Mouse (Mus musculus) neural tube, embryonic 14.5 days (tissue): Measurements from ENCODE around the gene Rhog. TPM values are rescaled to one million over a fixed set of nuclear protein-coding genes. Genes with fewer than 3 reads are reported as not detected.

Experiments
- ATAC-seq: fragments of 200-750 bp; cut with Nextera tagmentation; 2 replicates; pipeline ENCODE4 v1.8.0; 2017; ENCODE audit warnings: low read depth, mild to moderate bottlenecking, moderate TSS enrichment, moderate library complexity
- H3K27ac ChIP-seq: fragments of 300-500 bp; sonication (generic); 2 replicates; pipeline ENCODE4 v1.5.1; 2014; ENCODE audit warnings: low read depth, mild to moderate bottlenecking, control low read depth, low read length, moderate library complexity, mixed read lengths
- H3K27me3 ChIP-seq: fragments of 300-500 bp; sonication (generic); 2 replicates; pipeline ENCODE4 v1.6.1; 2014; ENCODE audit warnings: low read length; ENCODE audit not compliant: control insufficient read depth, insufficient read depth
- H3K36me3 ChIP-seq: fragments of 300-500 bp; sonication (generic); 2 replicates; pipeline ENCODE4 v1.6.1; 2014; ENCODE audit warnings: low read length, mixed read lengths; ENCODE audit not compliant: control insufficient read depth, insufficient read depth
- H3K4me1 ChIP-seq: fragments of 300-500 bp; sonication (generic); 2 replicates; pipeline ENCODE4 v1.6.1; 2014; ENCODE audit warnings: low read length; ENCODE audit not compliant: control insufficient read depth, insufficient read depth
- H3K4me2 ChIP-seq: fragments of 300-500 bp; sonication (generic); 2 replicates; pipeline ENCODE4 v1.6.1; 2014; ENCODE audit warnings: mild to moderate bottlenecking, low read depth, low read length, control low read depth
- H3K4me3 ChIP-seq: fragments of 300-500 bp; sonication (generic); 2 replicates; pipeline ENCODE4 v1.5.1; 2014; ENCODE audit warnings: low read depth, low read length, control low read depth, mixed read lengths
- H3K9ac ChIP-seq: fragments of 300-500 bp; sonication (generic); replicated peaks from 2 replicates; pipeline ENCODE4 v1.6.1; 2014; ENCODE audit warnings: low read depth, mild to moderate bottlenecking, control low read depth, low read length, mixed read lengths
- H3K9me3 ChIP-seq: fragments of 300-500 bp; sonication (generic); 2 replicates; pipeline ENCODE4 v1.6.1; 2016; ENCODE audit warnings: low read length; ENCODE audit not compliant: control insufficient read depth
- WGBS: fragments of 180-500 bp; shearing (Covaris S2); extraction: QIAGEN DNeasy Blood & Tissue Kit; methylation state at CpG from one replicate; pipeline ENCODE4 v1.1.7; 2014; 5-methylcytosine and 5-hydroxymethylcytosine counted together
- polyA plus RNA-seq: library from polyadenylated mRNA; unstranded; fragments of >200 nt; fragmentation: Nextera tagmentation; extraction: Ambion mirVana; gene quantifications from 2 replicates; pipeline ENCODE4 v1.2.1, GENCODE M21; 2014

The Rhog gene
- polyA plus RNA-seq, 1 experiment from 2014 or later = 11.4 TPM

GRCm38 (mm10) chr7:102200576-102200975 is 55.3 kb downstream of the Rhog start:
- Histone ChIP-seq H3K9ac (no peak overlapping the region), H3K27me3 (no peaks in the 10 kb centered on the region), H3K9me3 (no peaks in the 10 kb centered on the region), H3K4me3 (no peak overlapping the region), H3K4me1 (no peaks in the 10 kb centered on the region), H3K36me3 (no peaks in the 10 kb centered on the region), H3K27ac (no peak overlapping the region), H3K4me2 (no peak overlapping the region)
- WGBS = 81% methylated on average over 3 of the region's 3 CpGs
- ATAC-seq = no peak

DNA sequence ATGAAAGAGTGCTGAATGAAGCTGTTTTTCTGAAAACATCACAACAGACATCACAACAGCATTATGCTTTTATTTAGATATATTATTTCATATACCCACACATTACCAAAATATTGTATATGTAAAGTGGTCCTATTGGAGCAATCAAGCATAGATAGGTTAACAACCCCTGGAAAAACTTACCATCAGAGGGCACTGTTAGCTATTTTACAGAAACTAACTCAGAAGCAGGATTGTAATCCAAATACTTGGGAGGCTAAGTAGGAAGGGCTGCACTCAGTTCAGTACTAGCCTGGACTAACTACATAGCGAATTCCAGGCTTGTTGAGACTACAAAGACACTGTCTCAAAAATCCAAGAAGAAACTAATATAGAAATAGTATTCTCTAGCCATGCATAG is 63.5 kb downstream of the Rhog start:
- H3K4me3 ChIP-seq = no peak overlapping the region
- H3K9ac ChIP-seq = no peak overlapping the region
- H3K27me3 ChIP-seq = no peaks in the 10 kb centered on the region
- no peak overlapping the region for H3K27ac ChIP-seq
- peaks cover 48% of the 10 kb centered on the region for H3K36me3 ChIP-seq
- no peak for ATAC-seq
- no peak overlapping the region for H3K4me2 ChIP-seq
- no peaks in the 10 kb centered on the region for H3K4me1 ChIP-seq
- WGBS = 95% methylated on average over 1 of the region's 1 CpGs
- no peaks in the 10 kb centered on the region for H3K9me3 ChIP-seq

Other genes with a start within 250 kb of the Rhog start
- 3.5 and 4.7 TPM in 2 replicates for gene Il18bp, start 237.4 kb downstream of the Rhog start, polyA plus RNA-seq
- gene Rnf121, start 190.6 kb downstream of the Rhog start, polyA plus RNA-seq = 31.3 and 35.4 TPM in 2 replicates
- gene Xndc1, start 190.5 kb downstream of the Rhog start, polyA plus RNA-seq = 20.3 and 22.0 TPM in 2 replicates
- gene Xntrpc, start 190.3 kb downstream of the Rhog start, polyA plus RNA-seq = 0.98 and 1.5 TPM in 2 replicates
- not detected in 2 replicates for gene Trpc2, start 172.9 kb downstream of the Rhog start, polyA plus RNA-seq
- 0.50 and 0.58 TPM in 2 replicates for gene Art1, start 154.3 kb downstream of the Rhog start, polyA plus RNA-seq
- 0.13 TPM in 1 of 2 replicates, not detected in the other for gene Art5, start 146.6 kb downstream of the Rhog start, polyA plus RNA-seq
- gene Chrna10, start 139.2 kb downstream of the Rhog start, polyA plus RNA-seq = 0.21 TPM in 1 of 2 replicates, not detected in the other
- 26.8 and 29.0 TPM in 2 replicates for gene Nup98, start 45.9 kb downstream of the Rhog start, polyA plus RNA-seq
- 57.4 and 59.2 TPM in 2 replicates for gene Pgap2, start 45.8 kb downstream of the Rhog start, polyA plus RNA-seq
- 12.1 and 17.5 TPM in 2 replicates for gene Stim1, start 11.8 kb upstream of the Rhog start, polyA plus RNA-seq
- 35.3 and 37.6 TPM in 2 replicates for gene Rrm1, start 185.6 kb upstream of the Rhog start, polyA plus RNA-seq
- gene Olfr543, start 225.6 kb upstream of the Rhog start, polyA plus RNA-seq = 0.80 and 1.3 TPM in 2 replicates
- 0.12 and 0.21 TPM in 2 replicates for gene Olfr544, start 232.3 kb upstream of the Rhog start, polyA plus RNA-seq
- 0.19 and 0.37 TPM in 2 replicates for gene Olfr545, start 243.5 kb upstream of the Rhog start, polyA plus RNA-seq